Mouse (Mus musculus) left cerebral cortex, postnatal 10 days (tissue): ENCODE data around the gene Zan. TPM values are rescaled to one million over a fixed set of nuclear protein-coding genes. Genes with fewer than 3 reads are reported as not detected.
A peak's percentile ranks its signal among the peaks of the same experiment; 100 is the strongest.
"Not testable (repeated sequence)": the region's sequence is repeated elsewhere in the genome, so short reads cannot be mapped to it uniquely, and the experiment has no call there.

Experiments used
- DNase-seq, 2 experiments: peaks; one replicate each; pipeline ENCODE4 v3.0.0; 2021 to 2022; ENCODE audit warnings: low spot score in 2 of 2, mixed read lengths in 1 of 2; ENCODE audit errors: extremely low spot score in 1 of 2
- intact Hi-C: fragments of 180-260 bp; cut with DNase I; formaldehyde crosslinking; loops from one replicate; pipeline ENCODE4 v1.15.1; 2025
- total RNA-seq, 2 experiments: library from RNA; stranded (reverse); gene quantifications; 2 replicates each; pipeline ENCODE4 v1.2.3; 2021

Gene Zan
- total RNA-seq, 2 experiments from 2014 or later = 0.47 to 0.69 TPM

DNA sequence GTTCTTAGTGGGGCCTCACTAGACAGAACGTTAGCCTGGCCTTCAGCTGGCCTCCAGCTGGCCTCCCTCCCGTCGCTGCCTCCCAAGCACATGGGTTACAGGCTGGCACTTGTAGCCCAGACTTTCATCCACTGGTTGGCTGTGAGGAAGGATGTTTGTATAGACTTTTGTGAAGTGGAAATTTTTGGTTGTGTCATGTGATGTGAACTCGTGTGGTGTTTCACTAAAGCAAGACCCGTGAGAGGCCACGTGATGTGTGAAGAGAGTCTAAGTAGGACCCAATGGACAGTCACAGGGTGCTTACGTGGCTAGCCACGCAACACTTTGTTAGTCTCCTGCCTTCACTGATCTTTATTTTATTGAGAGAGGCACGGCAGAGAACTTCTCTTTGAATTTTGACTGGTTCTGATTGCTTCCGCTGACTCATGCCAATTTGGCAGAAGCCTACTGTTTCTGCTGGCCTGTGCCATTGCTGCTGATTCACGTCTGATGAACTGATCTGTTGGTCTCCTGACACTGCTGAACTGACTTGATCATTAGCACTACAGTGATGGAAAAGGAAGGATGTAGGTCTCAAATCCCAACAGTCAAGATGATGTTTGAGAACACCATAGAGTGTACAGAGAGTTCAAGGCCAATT is 36.5 kb downstream of the Zan start:
- intact Hi-C loops = no loop called here
- no peak for DNase-seq

DNA sequence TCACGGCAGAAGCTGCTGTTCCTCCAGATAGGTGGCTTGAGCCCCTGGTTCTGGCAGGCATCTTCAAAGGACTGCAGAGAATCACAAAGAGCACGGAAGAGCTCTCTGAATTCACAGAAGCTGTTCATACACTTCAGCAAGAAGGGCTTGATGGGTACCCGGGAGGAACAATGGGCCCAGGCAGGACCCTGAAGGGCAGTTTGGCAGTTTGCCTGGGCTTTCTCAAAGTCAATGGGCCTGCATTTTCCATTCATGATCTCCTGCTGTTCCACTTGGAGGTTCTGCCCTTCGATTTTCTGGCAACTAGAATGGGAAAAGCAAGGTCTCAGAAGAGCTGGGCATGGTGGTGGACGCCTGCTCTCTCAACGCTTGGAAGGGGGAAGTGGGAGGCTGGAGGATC is 43.0 kb downstream of the Zan start:
- intact Hi-C loops = no loop called here
- peak in 1 of 2 experiments; percentile 57 for DNase-seq

DNA sequence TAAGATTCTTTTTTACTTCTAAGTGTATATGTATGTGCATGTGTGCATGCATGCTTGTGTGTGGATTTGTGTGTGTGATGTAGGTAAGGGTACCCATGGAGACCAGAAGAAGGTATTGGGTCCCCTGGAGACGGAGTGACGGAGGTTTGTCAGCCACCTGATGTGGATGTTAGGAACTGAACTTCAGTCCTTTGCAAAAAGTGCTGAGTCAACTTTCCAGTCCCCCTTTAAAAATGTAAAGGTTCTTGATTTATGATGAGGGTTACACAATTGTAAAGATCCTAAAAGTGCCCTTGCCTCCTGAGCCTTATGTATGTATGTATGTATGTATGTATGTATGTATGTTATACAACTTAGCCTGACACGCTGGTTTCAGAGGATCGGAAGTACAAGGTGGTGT is 46.5 kb downstream of the Zan start:
- intact Hi-C loops, DNase-seq: not testable (repeated sequence)

DNA sequence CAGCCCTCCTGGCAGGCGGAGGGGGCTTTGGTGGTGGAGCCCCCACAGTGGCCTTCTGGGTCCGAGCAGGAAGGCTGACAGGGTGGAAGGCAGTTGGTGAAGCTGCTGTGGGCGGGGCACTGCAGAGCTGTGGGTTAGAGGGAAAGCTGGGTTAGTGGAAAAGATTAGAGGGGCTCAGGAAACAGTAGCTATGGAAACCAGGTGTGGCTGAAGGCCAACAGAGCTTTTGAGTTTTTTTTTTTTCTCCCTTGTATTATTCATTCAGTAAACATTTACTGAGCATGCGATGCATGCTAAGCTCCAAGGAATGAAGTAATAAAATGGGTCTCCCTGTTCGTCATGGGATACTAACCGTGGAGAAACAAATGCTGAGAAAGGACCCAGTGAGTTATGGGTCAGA is 51.2 kb downstream of the Zan start:
- DNase-seq = no peak
- intact Hi-C loops = no loop called here

DNA sequence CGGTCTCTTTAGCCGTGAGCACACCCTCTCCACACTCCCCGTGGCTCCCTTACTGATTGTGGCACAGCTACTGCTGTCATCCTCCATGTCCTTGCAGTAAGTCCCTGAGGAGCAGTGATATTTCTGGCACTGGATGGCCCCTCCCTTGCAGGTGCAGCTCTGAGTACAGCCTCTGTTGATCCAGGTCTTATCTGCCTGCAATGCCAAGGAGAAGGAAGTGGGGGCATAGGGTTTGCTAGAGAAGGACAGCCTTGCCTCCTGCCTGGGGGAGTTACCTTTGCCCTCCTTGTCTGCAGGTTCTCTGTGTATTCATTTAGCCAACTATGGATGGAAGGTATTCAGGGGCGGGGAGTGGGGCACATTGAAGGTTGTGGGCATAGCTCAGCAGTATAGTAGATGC is 57.0 kb downstream of the Zan start:
- DNase-seq = no peak
- intact Hi-C loops = no loop called here

DNA sequence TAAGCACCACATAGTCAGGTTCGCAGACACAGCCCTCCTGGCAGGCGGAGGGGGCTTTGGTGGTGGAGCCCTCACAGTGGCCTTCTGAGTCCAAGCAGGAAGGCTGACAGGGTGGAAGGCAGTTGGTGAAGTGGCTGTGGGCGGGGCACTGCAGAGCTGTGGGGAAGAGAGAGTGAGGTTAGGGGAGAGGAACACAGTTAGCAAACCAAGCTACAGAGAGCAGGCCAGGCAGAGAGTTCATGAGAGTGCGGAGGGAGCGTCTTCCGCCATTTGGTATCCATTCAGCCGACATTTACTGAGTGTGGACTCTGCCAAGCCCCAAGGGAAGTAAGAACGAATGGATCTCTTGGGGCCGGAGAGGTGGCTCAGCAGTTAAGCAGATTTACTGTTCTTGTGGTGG is 57.8 kb downstream of the Zan start:
- intact Hi-C loops = no loop called here
- DNase-seq = no peak

DNA sequence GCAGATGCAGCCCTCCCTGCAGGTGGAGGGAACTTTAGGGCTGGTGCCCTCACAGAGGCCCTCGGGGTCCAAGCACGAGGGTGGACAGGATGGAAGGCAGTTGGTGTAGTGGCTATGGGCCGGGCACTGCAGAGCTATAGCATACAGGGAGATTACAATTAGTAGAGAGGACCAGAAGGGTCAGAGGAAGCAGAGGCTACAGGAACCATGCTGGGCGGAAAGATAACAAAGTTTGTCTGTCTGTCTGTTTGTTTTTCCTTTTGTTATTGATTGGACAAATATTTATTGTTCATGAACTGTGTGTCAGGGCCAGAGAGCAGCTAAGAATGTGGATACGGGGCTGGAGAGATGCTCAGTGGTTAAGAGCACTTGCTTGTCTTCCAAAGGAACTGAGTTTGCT is 62.6 kb downstream of the Zan start:
- intact Hi-C loops = no loop called here
- no peak for DNase-seq

DNA sequence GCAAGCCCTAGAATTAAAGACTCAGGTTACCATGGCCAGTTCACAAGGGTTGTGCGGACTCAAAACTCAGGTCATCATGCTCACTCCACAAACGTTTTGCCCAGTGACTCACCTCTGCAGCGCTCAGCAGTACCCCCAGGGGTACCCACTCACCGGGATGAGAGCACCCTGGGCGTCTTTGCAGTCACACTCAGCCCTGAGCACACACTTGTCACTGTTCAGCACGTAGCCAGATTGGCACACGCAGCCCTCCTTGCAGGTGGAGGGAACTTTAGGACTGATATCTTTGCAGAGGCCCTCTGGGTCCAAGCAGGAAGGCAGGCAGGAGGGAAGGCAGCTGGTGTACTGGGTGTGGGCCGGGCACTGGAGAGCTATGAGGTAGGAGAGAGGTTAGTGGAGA is 65.6 kb downstream of the Zan start:
- no peak for DNase-seq
- intact Hi-C loops = no loop called here

DNA sequence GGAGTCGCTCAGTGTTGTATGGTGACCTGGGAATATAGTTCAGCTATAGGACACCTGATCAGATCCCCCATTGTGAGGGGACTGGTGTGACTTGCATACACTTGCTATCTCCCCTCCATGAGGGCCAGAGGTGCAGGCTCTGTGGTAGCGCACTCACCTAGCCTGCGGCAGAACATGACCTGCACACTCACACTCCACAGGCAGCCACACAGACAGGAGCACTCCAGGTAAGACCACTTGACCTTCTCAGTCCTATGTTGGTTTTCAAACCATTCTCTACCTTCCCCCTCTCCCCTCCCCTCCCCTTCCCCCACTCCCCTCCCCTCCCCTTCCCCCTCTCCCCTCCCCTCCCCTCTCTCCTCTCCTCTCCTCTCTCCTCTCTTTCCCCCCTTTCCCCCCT is 66.3 kb downstream of the Zan start:
- DNase-seq = no peak
- intact Hi-C loops = no loop called here

DNA sequence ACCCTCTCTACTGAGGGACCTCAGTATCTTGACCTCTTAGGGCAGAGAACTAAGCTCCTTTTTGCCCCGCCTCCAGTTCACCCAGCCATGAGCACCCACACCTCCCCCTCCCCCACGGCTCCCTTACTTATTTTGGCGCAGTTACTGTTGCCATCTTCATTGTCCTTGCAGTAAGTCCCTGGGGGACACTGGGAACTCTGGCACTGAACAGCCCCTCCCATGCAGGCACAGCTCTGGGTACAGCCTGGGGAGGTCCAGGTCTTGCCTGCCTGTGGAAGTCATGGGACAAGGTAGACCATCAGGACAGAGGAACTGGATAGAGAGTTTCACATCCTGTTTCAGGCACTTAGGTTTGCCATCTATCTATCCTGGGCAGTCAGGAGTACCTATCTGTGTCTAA is 66.8 kb downstream of the Zan start:
- intact Hi-C loops = no loop called here
- DNase-seq = no peak

DNA sequence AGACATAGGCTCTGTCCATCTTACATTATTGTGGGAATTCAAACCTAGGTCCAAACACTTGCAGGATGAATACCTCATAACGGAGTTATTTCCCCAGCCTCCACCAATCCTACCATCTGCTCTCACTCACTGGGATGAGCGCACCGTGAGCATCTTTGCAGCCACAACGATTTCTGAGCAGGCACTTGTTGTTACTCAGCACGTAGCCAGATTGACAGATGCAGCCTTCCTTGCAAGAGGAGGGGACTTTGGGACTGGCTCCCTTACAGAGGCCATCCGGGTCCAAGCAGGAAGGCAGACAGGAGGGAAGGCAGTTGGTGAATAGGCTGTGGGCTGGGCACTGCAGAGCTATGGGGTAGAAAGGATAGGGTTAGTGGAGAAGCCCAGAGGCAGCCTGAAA is 67.4 kb downstream of the Zan start:
- no peak for DNase-seq
- intact Hi-C loops = no loop called here

DNA sequence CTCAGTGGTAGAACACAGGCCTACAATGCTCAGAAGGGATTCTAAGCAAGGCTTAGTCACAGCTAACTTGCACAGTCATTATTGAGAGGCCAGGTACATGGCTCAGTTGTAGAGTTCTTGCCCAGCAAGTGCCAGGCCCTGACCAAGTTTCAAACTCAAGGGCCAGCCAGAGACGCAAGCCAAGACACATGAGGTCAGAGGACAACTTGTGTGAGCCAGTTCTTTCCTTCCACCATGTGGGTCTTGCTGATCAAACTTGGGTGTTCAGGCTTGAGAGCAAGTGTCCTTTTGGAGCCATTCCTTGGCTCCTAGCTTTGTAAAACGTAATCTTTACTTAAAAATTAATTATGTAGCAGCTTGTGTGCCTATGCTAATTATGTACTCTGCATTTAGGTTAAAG is 72.8 kb downstream of the Zan start:
- intact Hi-C loops = no loop called here
- no peak for DNase-seq

DNA sequence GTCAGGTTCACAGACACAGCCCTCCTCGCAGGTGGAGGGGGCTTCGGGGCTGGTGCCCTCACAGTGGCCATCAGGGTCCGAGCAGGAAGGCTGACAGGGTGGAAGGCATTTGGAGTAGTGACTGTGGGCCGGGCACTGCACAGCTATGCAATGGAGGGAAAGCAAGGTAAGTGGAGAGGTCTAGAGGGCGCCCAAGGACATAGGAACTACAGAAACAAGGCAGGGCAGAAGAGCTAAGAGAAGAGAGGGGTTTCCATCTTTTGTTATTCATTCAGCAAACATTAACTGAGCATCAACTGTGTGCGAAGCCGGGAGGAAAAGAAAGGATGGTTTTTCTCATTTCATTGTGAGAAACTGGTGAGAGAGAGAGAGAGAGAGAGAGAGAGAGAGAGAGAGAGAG is 82.4 kb downstream of the Zan start:
- intact Hi-C loops = no loop called here
- no peak for DNase-seq

DNA sequence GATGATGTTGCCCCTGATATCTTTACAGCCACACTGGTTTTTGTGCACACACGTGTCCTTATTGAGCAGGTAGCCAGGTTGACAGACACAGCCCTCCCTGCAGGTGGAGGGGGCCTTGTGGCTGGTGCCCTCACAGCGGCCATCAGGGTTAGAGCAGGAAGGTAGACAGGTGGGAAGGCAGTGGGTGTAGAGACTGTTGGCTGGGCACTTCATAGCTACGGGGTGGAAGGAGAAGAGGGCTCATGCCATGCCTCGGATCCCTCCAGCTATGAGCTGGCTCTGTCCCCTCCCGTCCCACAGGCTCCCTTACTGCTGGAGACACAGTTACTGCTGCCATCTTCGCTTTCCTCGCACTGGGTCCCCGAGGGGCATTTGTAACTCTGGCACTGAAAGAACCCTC is 85.2 kb downstream of the Zan start:
- intact Hi-C loops = no loop called here
- DNase-seq = no peak

DNA sequence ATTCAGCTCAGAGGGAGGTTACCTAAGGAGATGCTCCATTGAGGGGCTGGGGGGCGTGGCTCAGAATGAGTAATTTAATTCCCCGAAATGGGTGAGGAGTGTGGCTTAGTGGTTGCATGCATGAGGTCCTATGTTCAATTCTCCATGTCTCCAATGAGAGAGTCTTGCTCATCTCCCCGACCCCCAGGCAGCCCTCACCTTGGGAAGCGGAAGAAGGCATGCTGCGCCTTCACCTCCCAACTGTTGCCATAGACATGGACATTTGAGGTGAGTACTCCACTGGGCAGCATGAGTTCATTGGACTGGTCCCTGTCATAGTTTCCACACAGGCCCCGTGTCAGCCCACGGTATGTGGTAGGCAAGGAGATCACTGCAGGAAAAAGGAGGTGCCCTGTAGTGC is 90.2 kb downstream of the Zan start:
- intact Hi-C loops = no loop called here
- DNase-seq = no peak

DNA sequence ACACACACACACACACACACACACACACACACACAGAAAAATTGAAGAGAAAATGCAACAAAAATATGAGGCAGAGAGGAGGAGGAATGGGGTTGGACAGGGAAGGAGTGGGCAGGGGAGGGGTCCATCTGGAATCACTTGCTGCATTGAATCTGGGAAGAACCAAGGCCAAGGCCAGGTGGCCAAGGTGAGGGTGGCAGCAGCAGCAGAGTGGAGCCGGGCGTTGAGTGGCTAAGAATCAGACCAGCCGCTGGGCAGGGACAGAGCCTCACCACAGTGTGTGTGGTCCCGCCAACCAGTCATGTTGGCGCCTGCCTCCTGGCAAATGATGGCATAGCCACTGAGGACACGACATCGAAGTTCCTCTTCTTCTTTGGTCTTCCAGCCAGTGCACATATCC is 93.4 kb downstream of the Zan start:
- intact Hi-C loops = no loop called here
- DNase-seq = no peak

DNA sequence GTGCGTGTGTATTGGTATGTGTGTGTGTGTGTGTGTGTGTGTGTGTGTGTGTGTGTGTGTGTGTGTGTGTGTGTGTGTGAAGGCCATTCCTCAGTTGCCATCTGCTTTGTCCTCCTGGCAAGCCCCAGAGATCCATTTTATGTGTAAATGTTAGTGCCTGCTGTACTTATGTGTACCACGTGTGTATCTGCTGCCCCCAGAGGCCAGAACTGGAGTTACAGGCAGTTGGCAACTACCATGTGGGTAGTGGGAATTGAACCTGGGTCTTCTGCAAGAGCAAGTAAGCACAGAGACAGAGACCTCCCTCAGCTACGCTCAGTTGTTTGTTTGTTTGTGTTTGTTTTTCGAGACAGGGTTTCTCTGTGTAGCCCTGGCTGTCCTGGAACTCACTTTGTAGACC is 95.7 kb downstream of the Zan start:
- intact Hi-C loops = no loop called here
- DNase-seq = peak; percentile 40 to 63

DNA sequence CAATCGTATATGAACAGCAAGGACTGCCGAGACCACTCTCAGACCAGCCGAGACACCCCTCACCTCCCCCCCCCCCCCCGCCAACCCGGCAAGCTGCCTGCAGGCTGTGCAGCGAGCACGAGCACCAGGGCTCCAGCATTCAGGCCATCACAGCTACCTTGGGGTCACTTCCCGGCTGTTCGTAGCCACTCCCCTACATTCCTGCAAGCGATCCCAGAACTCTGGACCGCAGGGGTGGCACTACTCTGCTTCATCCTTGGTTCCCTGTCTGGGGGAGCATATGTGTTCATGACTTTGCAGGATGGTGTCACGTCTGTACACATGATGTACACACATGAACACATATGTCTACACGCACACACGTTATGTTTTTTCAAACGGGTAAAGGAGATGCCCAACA is 99.3 kb downstream of the Zan start:
- intact Hi-C loops = no loop called here
- DNase-seq = no peak

DNA sequence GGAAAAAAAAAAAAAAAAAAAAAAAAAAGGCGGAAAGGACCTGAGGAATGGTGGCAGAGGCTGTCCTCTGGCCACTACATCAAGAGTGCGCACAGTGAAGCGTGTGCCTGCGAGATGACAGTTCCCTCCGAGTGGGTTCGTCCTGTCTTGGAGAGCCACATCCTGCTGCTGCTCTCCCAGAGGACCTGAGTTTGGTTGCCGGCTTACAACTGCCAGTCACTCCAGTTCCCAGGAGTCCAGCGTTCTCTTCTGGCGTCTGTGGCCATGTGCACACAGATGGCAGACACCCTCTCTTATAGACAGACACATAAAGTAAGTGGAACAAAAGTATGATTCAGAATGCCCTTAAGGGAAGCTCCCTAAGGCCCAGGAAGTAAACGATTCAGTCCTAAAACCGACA is 99.7 kb downstream of the Zan start:
- no peak for DNase-seq
- intact Hi-C loops = no loop called here

DNA sequence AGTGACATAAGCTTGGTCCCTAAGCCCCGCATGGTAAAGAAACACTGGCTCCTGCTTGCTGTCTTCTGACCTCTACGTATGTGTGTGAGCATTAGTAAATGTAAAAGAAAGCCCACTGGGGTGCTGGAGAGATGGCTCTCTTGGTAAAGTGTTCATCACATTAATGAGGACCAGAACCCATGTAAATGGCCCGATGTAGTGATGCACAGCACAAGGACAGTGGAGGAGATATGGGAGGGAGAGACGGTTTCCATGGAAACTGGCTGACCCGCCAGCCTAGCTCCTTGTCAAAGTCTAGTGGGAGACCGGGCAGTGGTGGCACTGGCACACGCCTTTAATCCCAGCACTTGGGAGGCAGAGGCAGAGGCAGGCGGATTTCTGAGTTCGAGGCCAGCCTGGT is 100.1 kb downstream of the Zan start:
- DNase-seq = no peak
- intact Hi-C loops = no loop called here

DNA sequence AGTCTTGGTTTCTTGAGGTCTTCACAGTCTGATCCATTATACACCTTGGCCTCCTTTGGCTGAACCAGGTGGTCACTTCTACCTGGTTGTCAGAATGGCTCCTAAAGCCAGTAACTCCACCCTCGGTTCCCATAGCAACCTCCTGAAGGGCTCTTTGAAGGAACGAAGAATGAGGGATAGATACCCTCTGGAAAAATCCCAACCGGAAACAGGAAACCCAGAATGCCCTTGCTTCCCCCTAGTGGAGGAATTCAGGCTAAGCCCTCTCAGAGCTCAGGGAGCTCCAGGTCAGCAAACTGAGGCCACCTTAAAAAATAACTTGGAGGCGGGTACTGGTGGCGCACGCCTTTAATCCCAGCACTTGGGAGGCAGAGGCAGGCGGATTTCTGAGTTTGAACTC is 100.7 kb downstream of the Zan start:
- intact Hi-C loops = no loop called here
- no peak for DNase-seq

DNA sequence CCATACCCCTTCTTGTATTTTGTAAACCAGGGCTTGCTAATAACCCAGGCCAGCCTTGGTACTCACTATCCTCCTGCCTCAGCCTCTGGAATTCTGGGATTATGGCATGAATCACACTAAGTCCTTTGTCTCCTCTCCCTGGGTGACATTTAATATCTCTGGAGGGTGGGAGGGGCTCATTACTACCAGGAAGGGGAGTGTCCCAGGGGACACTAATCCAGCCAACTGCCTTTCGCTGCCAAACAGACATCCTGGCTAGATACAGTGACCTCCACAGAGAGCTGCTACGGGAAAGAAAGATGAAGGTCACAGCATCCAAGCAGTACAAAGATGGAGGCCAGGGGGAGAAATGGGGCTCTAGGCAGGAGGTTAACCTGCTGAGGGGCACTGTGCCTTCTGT is 101.2 kb downstream of the Zan start:
- intact Hi-C loops = no loop called here
- DNase-seq = no peak
